ENCODE assay signal across 14 mouse cellular contexts in genomic region chr11:77371088-77371487, GRCm38 (mm10).
A peak's percentile ranks its signal among the peaks of the same experiment; 100 is the strongest.
DNase-seq lines count a peak whose midpoint lies in the region; ATAC-seq and TF ChIP-seq lines count a peak whose summit lies in the region.
"Had no signal": no experiment of that assay in that cellular context is flagged by ENCODE, and none has a peak within 500 bp of the region (broad histone marks: within the 10 kb centered on the region; RNA-seq: fewer than 3 reads in every experiment).

No protein-coding gene starts in this region.

- WGBS in lung, embryonic 15.5 days: 61% methylated on average over 3 of the region's 3 CpGs
- 33% methylated on average over 3 of the region's 3 CpGs for WGBS in liver, postnatal 0 days (ENCODE audit: insufficient replicate concordance)
- WGBS in midbrain, embryonic 16.5 days: 82% methylated on average over 3 of the region's 3 CpGs

- no peak for TF ChIP-seq EP300 in liver, postnatal 0 days (IDR thresholded peaks at IDR 0.05; ENCODE audit: low read depth)

- H3K27me3 ChIP-seq in lung, embryonic 15.5 days: no peaks in the 10 kb centered on the region
- no peaks in the 10 kb centered on the region for H3K27me3 ChIP-seq in liver, postnatal 0 days (ENCODE audit: insufficient read depth, low read length)
- H3K27me3 ChIP-seq in midbrain, embryonic 16.5 days (ENCODE audit: control insufficient read depth, insufficient read depth, low read depth, low read length): no peaks in the 10 kb centered on the region
- H3K27me3 ChIP-seq: midbrain, embryonic 13.5 days; neural tube, embryonic 15.5 days had no signal

- no peak for DNase-seq in lung, adult 18-20 months
- peak; percentile 70 for DNase-seq in CD4-positive helper T cell, adult 2 months (ENCODE audit: low read depth, low spot score)
- no peak for DNase-seq in liver, postnatal 0 days
- DNase-seq in kidney, adult 11 months: no peak
- no peak for DNase-seq in adrenal gland, postnatal 4 days (ENCODE audit: low spot score in 2 of 2)
- DNase-seq: adrenal gland, postnatal 36 days; gastrocnemius, postnatal 36 days; kidney, postnatal 4 days; right cerebral cortex, postnatal 25 days had no signal

- TF ChIP-seq CTCF in liver, postnatal 0 days (IDR thresholded peaks at IDR 0.05; ENCODE audit: low read depth): no peak

- no peaks in the 10 kb centered on the region for H3K9me3 ChIP-seq in lung, embryonic 15.5 days
- no peaks in the 10 kb centered on the region for H3K9me3 ChIP-seq in liver, postnatal 0 days (ENCODE audit: low read length)
- H3K9me3 ChIP-seq in midbrain, embryonic 16.5 days (replicated peaks; ENCODE audit: control insufficient read depth, low read length, poor library complexity, severe bottlenecking): no peaks in the 10 kb centered on the region
- H3K9me3 ChIP-seq: midbrain, embryonic 13.5 days; neural tube, embryonic 15.5 days had no signal

- no peak overlapping the region for H3K4me3 ChIP-seq in lung, embryonic 15.5 days
- no peak overlapping the region for H3K4me3 ChIP-seq in liver, postnatal 0 days (ENCODE audit: low read depth, low read length)
- H3K4me3 ChIP-seq in midbrain, embryonic 16.5 days (ENCODE audit: low read depth, low read length): no peak overlapping the region
- H3K4me3 ChIP-seq: midbrain, embryonic 13.5 days; neural tube, embryonic 15.5 days had no signal

- peak overlapping the region; percentile 86 for H3K27ac ChIP-seq in lung, embryonic 15.5 days
- H3K27ac ChIP-seq in liver, postnatal 0 days (ENCODE audit: low read depth): peak overlapping the region; percentile 36
- no peak overlapping the region for H3K27ac ChIP-seq in midbrain, embryonic 16.5 days (ENCODE audit: low read length)
- H3K27ac ChIP-seq: midbrain, embryonic 13.5 days; neural tube, embryonic 15.5 days had no signal

- H3K4me2 ChIP-seq in lung, embryonic 15.5 days: no peak overlapping the region
- H3K4me2 ChIP-seq in liver, postnatal 0 days (ENCODE audit: low read depth, low read length): no peak overlapping the region
- H3K4me2 ChIP-seq in midbrain, embryonic 16.5 days (ENCODE audit: low read length): no peak overlapping the region
- H3K4me2 ChIP-seq: midbrain, embryonic 13.5 days; neural tube, embryonic 15.5 days had no signal

- H3K36me3 ChIP-seq in lung, embryonic 15.5 days: no peaks in the 10 kb centered on the region
- H3K36me3 ChIP-seq in liver, postnatal 0 days (replicated peaks; ENCODE audit: insufficient read depth, low read length): no peaks in the 10 kb centered on the region
- no peaks in the 10 kb centered on the region for H3K36me3 ChIP-seq in midbrain, embryonic 16.5 days (ENCODE audit: control insufficient read depth, insufficient read depth, low read length)
- H3K36me3 ChIP-seq: midbrain, embryonic 13.5 days; neural tube, embryonic 15.5 days had no signal

- no peak for ATAC-seq in lung, embryonic 15.5 days (ENCODE audit: borderline replicate concordance, extremely low read depth, low FRiP score, low TSS enrichment)
- ATAC-seq in activated CD4-positive, CD25-positive, alpha-beta regulatory T cell, adult 4 months: peak; percentile 72
- peak; percentile 33; the same call in 1 of the 2 replicates for ATAC-seq in liver, postnatal 0 days
- no peak for ATAC-seq in midbrain, embryonic 16.5 days
- ATAC-seq: midbrain, embryonic 13.5 days had no signal

- H3K4me1 ChIP-seq in lung, embryonic 15.5 days: peaks cover 34% of the 10 kb centered on the region
- H3K4me1 ChIP-seq in liver, postnatal 0 days (ENCODE audit: insufficient read depth): peaks cover 4% of the 10 kb centered on the region
- H3K4me1 ChIP-seq in midbrain, embryonic 16.5 days (ENCODE audit: control insufficient read depth, insufficient read depth, low read length): no peaks in the 10 kb centered on the region
- H3K4me1 ChIP-seq: neural tube, embryonic 15.5 days had no signal

- H3K9ac ChIP-seq in lung, embryonic 15.5 days: no peak overlapping the region
- no peak overlapping the region for H3K9ac ChIP-seq in liver, postnatal 0 days (replicated peaks)
- H3K9ac ChIP-seq in midbrain, embryonic 16.5 days (ENCODE audit: low read depth, low read length): no peak overlapping the region
- H3K9ac ChIP-seq: midbrain, embryonic 13.5 days; neural tube, embryonic 15.5 days had no signal

Comparison
In these comparisons a context has a peak if more than half of its experiments do, and no peak if none do; other contexts are left out.
1. ATAC-seq: peak in activated CD4-positive, CD25-positive, alpha-beta regulatory T cell, adult 4 months (single experiment) and liver, postnatal 0 days (single experiment); none in lung, embryonic 15.5 days (single experiment) and midbrain, embryonic 16.5 days (single experiment).